Mouse (Mus musculus) lung, embryonic 15.5 days (tissue): ENCODE measurements around the gene Snrpf. TPM values are rescaled to one million over a fixed set of nuclear protein-coding genes. Genes with fewer than 3 reads are reported as not detected.

Experiments used
- ATAC-seq: fragments of 200-750 bp; cut with Nextera tagmentation; 2 replicates; pipeline ENCODE4 v1.8.0; 2017; ENCODE audit warnings: moderate number of reproducible peaks, borderline replicate concordance; ENCODE audit not compliant: low FRiP score, low TSS enrichment; ENCODE audit errors: extremely low read depth
- H3K27ac ChIP-seq: fragments of 300-500 bp; sonication (generic); 2 replicates; pipeline ENCODE4 v1.5.1; 2015; ENCODE audit warnings: moderate library complexity, mild to moderate bottlenecking, inconsistent platforms
- H3K27me3 ChIP-seq: fragments of 300-500 bp; sonication (generic); 2 replicates; pipeline ENCODE4 v1.6.1; 2015; ENCODE audit warnings: inconsistent platforms
- H3K36me3 ChIP-seq: fragments of 300-500 bp; sonication (generic); 2 replicates; pipeline ENCODE4 v1.6.1; 2015; ENCODE audit warnings: inconsistent platforms
- H3K4me1 ChIP-seq: fragments of 300-500 bp; sonication (generic); 2 replicates; pipeline ENCODE4 v1.6.1; 2015; ENCODE audit warnings: inconsistent platforms
- H3K4me2 ChIP-seq: fragments of 300-500 bp; sonication (generic); 2 replicates; pipeline ENCODE4 v1.6.1; 2015; ENCODE audit warnings: inconsistent platforms, mild to moderate bottlenecking, moderate library complexity
- H3K4me3 ChIP-seq: fragments of 300-500 bp; sonication (generic); 2 replicates; pipeline ENCODE4 v1.5.1; 2015; ENCODE audit warnings: mild to moderate bottlenecking, inconsistent platforms
- H3K9ac ChIP-seq: fragments of 300-500 bp; sonication (generic); 2 replicates; pipeline ENCODE4 v1.6.1; 2015; ENCODE audit warnings: inconsistent platforms
- H3K9me3 ChIP-seq: fragments of 300-500 bp; sonication (generic); 2 replicates; pipeline ENCODE4 v1.6.1; 2016; ENCODE audit warnings: inconsistent platforms
- WGBS: fragments of 180-500 bp; shearing (Covaris S2); methylation state at CpG from one replicate; pipeline ENCODE4 v1.1.7; 2015; 5-methylcytosine and 5-hydroxymethylcytosine counted together
- polyA plus RNA-seq: library from polyadenylated mRNA; unstranded; fragments of >200 nt; fragmentation: Nextera tagmentation; extraction: Ambion mirVana; gene quantifications from 2 replicates; pipeline ENCODE4 v1.2.1, GENCODE M21; 2015

Gene Snrpf
- polyA plus RNA-seq, 1 experiment from 2014 or later, result 110 TPM

DNA sequence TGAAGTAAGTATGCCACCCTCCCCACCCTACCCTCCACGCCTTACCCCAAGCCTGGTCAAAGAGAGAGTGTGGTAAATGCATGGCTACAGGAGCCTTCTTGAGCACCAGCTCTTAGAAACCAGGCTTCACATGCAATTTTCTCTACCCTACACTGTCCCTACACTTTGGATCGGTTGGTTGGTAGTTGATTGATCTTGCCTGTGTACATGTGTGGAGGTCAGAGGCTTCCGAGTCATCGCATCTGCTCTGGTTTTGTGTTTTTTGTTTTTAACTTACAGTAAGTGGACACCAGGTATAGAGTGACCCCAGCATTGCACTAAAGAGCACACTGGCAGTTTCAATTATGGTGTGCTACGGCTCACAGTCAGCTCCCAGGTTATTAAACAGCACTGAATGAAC lies 45.3 kb downstream of the Snrpf start:
- WGBS, result 60% methylated on average over 5 of the region's 5 CpGs
- Histone ChIP-seq H3K36me3 (no peaks in the 10 kb centered on the region), H3K4me2 (no peak overlapping the region), H3K4me3 (no peak overlapping the region), H3K27ac (no peak overlapping the region), H3K4me1 (peaks cover 11% of the 10 kb centered on the region), H3K27me3 (no peaks in the 10 kb centered on the region), H3K9me3 (no peaks in the 10 kb centered on the region), H3K9ac (no peak overlapping the region)
- no peak for ATAC-seq

- WGBS, result 48% methylated on average over 6 of the region's 6 CpGs
- peaks cover 11% of the 10 kb centered on the region for H3K4me1 ChIP-seq
- H3K27me3 ChIP-seq, result no peaks in the 10 kb centered on the region
- H3K4me2 ChIP-seq, result no peak overlapping the region
- H3K27ac ChIP-seq, result no peak overlapping the region
- H3K9ac ChIP-seq, result no peak overlapping the region
- no peaks in the 10 kb centered on the region for H3K36me3 ChIP-seq
- H3K4me3 ChIP-seq, result no peak overlapping the region
- no peaks in the 10 kb centered on the region for H3K9me3 ChIP-seq
- no peak for ATAC-seq
Observed at GRCm38 (mm10) chr10:93543176-93543575, 46.3 kb downstream of the Snrpf start.

- Histone ChIP-seq H3K27ac (no peak overlapping the region), H3K4me1 (peaks cover 11% of the 10 kb centered on the region), H3K9ac (no peak overlapping the region), H3K27me3 (no peaks in the 10 kb centered on the region), H3K9me3 (no peaks in the 10 kb centered on the region), H3K36me3 (no peaks in the 10 kb centered on the region), H3K4me2 (no peak overlapping the region), H3K4me3 (no peak overlapping the region)
- ATAC-seq, result no peak
- WGBS, result 40% methylated on average over 4 of the region's 4 CpGs
Observed at GRCm38 (mm10) chr10:93542356-93542755, 47.1 kb downstream of the Snrpf start.

- no peaks in the 10 kb centered on the region for H3K27me3 ChIP-seq
- H3K4me1 ChIP-seq, result peaks cover 11% of the 10 kb centered on the region
- WGBS, result 68% methylated on average over 1 of the region's 1 CpGs
- no peak overlapping the region for H3K4me3 ChIP-seq
- ATAC-seq, result no peak
- H3K36me3 ChIP-seq, result no peaks in the 10 kb centered on the region
- H3K9ac ChIP-seq, result no peak overlapping the region
- H3K9me3 ChIP-seq, result no peaks in the 10 kb centered on the region
- H3K4me2 ChIP-seq, result no peak overlapping the region
- no peak overlapping the region for H3K27ac ChIP-seq
Observed at GRCm38 (mm10) chr10:93541585-93541984, 47.9 kb downstream of the Snrpf start.

GRCm38 (mm10) chr10:93540431-93541210 lies 48.9 kb downstream of the Snrpf start, which contains the start of gene Ccdc38:
Ccdc38 (plus strand) TSS chr10:93540632.
- ATAC-seq, result peak; percentile 33
- no peaks in the 10 kb centered on the region for H3K36me3 ChIP-seq
- peaks cover 3% of the 10 kb centered on the region; the same call in 1 of the 2 replicates for H3K27me3 ChIP-seq
- peak within 1 kb of the TSS; percentile 37; the same call in 1 of the 2 replicates for H3K9ac ChIP-seq
- H3K4me2 ChIP-seq, result peak within 1 kb of the TSS; percentile 84
- 0 out of 2 replicates have a peak within 1 kb of the TSS, but pooled peaks have one; percentile 37 for H3K27ac ChIP-seq
- H3K9me3 ChIP-seq, result no peaks in the 10 kb centered on the region
- H3K4me1 ChIP-seq, result peaks cover 11% of the 10 kb centered on the region
- whole genome bisulfite sequencing, result 53% methylated on average over 17 of the region's 17 CpGs
- H3K4me3 ChIP-seq, result peak within 1 kb of the TSS; percentile 44

GRCm38 (mm10) chr10:93539775-93540430 lies 49.6 kb downstream of the Snrpf start, which contains the start of gene Amdhd1:
Amdhd1 (minus strand) TSS chr10:93540033.
- Histone ChIP-seq H3K27ac (0 out of 2 replicates have a peak within 1 kb of the TSS, but pooled peaks have one; percentile 37), H3K4me1 (peaks cover 11% of the 10 kb centered on the region), H3K4me3 (peak within 1 kb of the TSS; percentile 44), H3K36me3 (no peaks in the 10 kb centered on the region), H3K9me3 (no peaks in the 10 kb centered on the region), H3K9ac (peak within 1 kb of the TSS; percentile 37; the same call in 1 of the 2 replicates), H3K4me2 (peak within 1 kb of the TSS; percentile 84), H3K27me3 (peaks cover 9% of the 10 kb centered on the region; the same call in 1 of the 2 replicates)
- WGBS, result 2% methylated on average over 35 of the region's 35 CpGs
- ATAC-seq, result peak; percentile 89

- WGBS, result 41% methylated on average over 6 of the region's 6 CpGs
- Histone ChIP-seq H3K4me2 (no peak overlapping the region), H3K4me1 (peaks cover 11% of the 10 kb centered on the region), H3K36me3 (no peaks in the 10 kb centered on the region), H3K27me3 (peaks cover 14% of the 10 kb centered on the region; the same call in 1 of the 2 replicates), H3K4me3 (no peak overlapping the region), H3K27ac (no peak overlapping the region), H3K9me3 (no peaks in the 10 kb centered on the region), H3K9ac (no peak overlapping the region)
- ATAC-seq, result no peak
Observed at GRCm38 (mm10) chr10:93538818-93539217, 50.7 kb downstream of the Snrpf start.

DNA sequence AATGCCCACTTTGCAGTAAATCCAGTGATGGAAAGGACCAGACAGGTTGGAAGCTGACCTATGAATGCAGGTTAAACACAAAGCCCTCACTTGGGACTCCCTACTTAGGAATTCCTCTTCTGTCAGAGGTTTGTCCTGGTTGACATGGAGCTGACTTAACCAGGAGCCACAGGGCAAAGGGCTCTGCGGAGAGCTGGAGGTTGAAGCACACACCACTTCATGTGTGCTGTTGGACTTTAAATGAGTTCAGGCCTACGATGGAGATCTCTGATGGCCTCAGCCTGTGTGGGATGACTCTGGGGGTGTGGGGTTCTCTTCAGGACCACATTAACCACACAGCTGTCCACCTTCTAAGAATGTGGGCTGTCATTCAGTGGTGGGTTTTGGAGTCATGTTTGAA lies 51.2 kb downstream of the Snrpf start:
- Histone ChIP-seq H3K9me3 (no peaks in the 10 kb centered on the region), H3K36me3 (no peaks in the 10 kb centered on the region), H3K27ac (no peak overlapping the region), H3K4me2 (no peak overlapping the region), H3K27me3 (peaks cover 14% of the 10 kb centered on the region; the same call in 1 of the 2 replicates), H3K9ac (no peak overlapping the region), H3K4me1 (peaks cover 11% of the 10 kb centered on the region), H3K4me3 (no peak overlapping the region)
- ATAC-seq, result no peak
- WGBS, result 67% methylated on average over 2 of the region's 2 CpGs

Other genes starting within 250 kb of the Snrpf start
- gene Lta4h, start 136.3 kb downstream of the Snrpf start, polyA plus RNA-seq, result 217 and 222 TPM in 2 replicates
- 0.19 TPM in 1 of 2 replicates, not detected in the other for gene Hal, start 100.9 kb downstream of the Snrpf start, polyA plus RNA-seq
- gene Amdhd1, start 49.7 kb downstream of the Snrpf start, polyA plus RNA-seq, result 0.27 and 0.34 TPM in 2 replicates
- gene Ccdc38, start 49.1 kb downstream of the Snrpf start, polyA plus RNA-seq, result 0.15 and 0.24 TPM in 2 replicates
- 0.44 and 0.67 TPM in 2 replicates for gene Ntn4, start 51.0 kb upstream of the Snrpf start, polyA plus RNA-seq
- 0.29 and 0.30 TPM in 2 replicates for gene Usp44, start 241.8 kb upstream of the Snrpf start, polyA plus RNA-seq